Mouse (Mus musculus) lung, adult 2 months (tissue): ENCODE results near the gene Trappc6b. TPM values are rescaled to one million over a fixed set of nuclear protein-coding genes. Genes with fewer than 3 reads are reported as not detected.

Source experiments
- DNase-seq: peaks from one replicate; pipeline ENCODE4 v3.0.0; 2022
- H3K4me1 ChIP-seq: fragments of 200-500 bp; 2 replicates; pipeline ENCODE4 v1.6.1; 2011; ENCODE audit warnings: low read length; ENCODE audit not compliant: control insufficient read depth, insufficient read depth
- H3K4me3 ChIP-seq: fragments of 200-500 bp; replicated peaks from 2 replicates; pipeline ENCODE3; 2011; ENCODE audit warnings: low read depth, mild to moderate bottlenecking, control low read depth, low read length; ENCODE audit errors: extremely low read depth
- CTCF ChIP-seq: fragments of 200-500 bp; IDR thresholded peaks from 2 replicates; pipeline ENCODE4 v1.5.1; 2011; ENCODE audit warnings: mild to moderate bottlenecking, low read length, control low read depth; ENCODE audit not compliant: insufficient read depth
- POLR2A ChIP-seq: fragments of 200-500 bp; IDR thresholded peaks from 2 replicates; pipeline ENCODE4 v1.6.1; 2011; ENCODE audit warnings: low read depth, mild to moderate bottlenecking, control low read depth, low read length, borderline replicate concordance; ENCODE audit errors: extremely low read depth
- WGBS: fragments of 180-500 bp; shearing (Covaris S2); methylation state at CpG from one replicate; pipeline ENCODE4 v1.1.7; 2018; 5-methylcytosine and 5-hydroxymethylcytosine counted together
- polyA plus RNA-seq: library from polyadenylated mRNA; depleted of rRNA; stranded (reverse); fragments of >200 nt; gene quantifications from 2 replicates; pipeline ENCODE4 v1.2.3, GENCODE M21; 2012; rRNA removed

The Trappc6b gene
- polyA plus RNA-seq = 87.9 and 113 TPM in 2 replicates

DNA sequence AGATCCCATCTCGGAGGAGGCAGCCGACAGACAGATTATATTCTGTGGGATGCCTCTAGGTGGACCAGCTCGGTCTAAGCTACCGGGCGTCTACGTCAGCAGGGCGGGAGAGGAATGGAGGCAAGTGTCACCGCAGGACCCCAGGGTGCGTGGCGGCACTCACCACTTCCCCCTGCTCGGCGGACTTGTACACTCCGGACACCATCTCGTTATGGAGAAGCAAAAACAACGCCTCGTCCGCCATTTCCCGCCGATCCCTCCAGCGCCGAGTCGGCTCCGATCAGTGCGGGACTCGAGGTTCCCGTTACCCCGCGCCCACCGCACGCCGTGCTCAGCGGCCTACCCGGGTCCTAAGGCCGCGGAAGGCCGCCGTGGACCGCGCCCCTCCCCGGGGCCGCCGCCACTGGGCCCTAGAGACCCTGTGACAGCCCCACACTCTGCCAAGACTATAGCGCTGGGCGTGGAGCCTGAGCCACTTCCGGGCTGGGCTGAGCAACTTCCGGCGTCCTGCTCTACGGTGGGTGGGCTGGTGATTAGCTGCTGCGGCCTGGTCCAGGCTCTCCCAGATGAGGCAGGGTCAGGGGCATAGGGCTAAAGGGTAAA is at the start of gene Trappc6b:
Trappc6b (minus strand) TSS at position 480 of the 603 bp plus-strand sequence.
- Histone ChIP-seq H3K4me3 (peak within 1 kb of the TSS; percentile 87), H3K4me1 (peaks cover 11% of the 10 kb centered on the region)
- peak; percentile 72 for DNase-seq
- under 1% methylated on average over 49 of the region's 49 CpGs for WGBS
- TF ChIP-seq CTCF (0 out of 2 replicates have a peak, but pooled peaks have one; percentile 20), POLR2A (peak; percentile 65; the same call in 1 of the 2 replicates)

DNA sequence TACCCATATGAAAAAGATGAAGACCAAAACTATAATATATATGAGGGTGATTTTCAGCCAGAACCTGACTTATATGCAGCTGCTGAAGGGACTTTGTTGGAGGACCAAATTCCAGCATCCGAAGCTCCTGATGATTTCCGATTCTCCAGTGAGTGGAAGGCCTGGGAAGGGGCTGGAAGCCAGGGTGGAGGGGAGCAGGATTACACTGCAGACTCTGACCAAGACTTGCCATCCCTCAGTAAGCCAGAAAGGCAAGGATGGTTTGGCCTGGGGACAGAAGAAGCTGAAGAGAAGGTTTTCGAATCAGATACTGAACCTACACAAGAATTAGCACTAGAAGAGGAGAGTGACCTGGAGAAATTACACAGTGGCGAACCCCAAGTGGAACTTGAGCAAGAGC is 46.7 kb upstream of the Trappc6b start:
- TF ChIP-seq POLR2A = no peak
- TF ChIP-seq CTCF = no peak
- H3K4me1 ChIP-seq = no peaks in the 10 kb centered on the region
- DNase-seq = no peak
- no peak overlapping the region for H3K4me3 ChIP-seq
- WGBS = 86% methylated on average over 4 of the region's 4 CpGs

DNA sequence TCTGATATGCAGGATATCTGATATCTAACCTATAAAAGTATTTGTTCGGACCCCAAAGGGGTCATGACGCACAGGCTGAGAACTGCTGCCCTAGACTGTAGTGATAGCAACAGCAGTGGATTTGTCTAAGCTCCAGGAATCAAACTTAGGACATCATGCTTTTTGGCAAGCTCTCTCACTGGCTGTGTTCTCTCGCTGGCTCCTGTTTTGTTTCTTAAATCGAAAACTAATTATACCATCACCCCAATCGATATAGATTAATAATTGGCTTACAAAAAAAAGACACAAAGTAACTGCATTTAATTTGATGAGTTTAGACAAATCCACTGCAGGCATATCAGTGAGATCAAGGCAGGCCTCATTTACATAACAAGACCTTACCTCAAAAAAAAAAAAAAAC is 45.2 kb upstream of the Trappc6b start:
- no peak for TF ChIP-seq POLR2A
- TF ChIP-seq CTCF = no peak
- DNase-seq = no peak
- Histone ChIP-seq H3K4me3 (no peak overlapping the region), H3K4me1 (no peaks in the 10 kb centered on the region)
- WGBS = 85% methylated on average over 5 of the region's 5 CpGs

DNA sequence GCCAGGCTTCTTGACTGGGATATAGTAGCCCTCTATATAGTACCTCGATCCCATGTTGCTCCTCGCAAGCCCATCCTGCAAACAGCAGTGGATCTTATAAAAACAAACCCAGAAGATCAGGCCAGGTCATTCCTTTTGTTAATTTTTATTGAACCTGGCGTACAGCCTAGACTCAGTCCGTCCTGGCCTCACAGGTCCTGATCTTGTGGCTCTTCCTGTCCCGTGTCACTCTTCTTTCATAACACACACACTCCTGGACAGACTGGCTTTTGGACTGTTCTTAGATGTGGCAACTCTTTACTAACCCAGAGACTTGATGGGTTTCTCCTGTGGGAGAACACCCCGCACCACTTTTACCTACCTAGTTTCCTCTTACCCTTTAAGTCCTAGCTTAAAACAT is 44.6 kb upstream of the Trappc6b start:
- TF ChIP-seq POLR2A (no peak), CTCF (no peak)
- WGBS = 71% methylated on average over 6 of the region's 6 CpGs
- Histone ChIP-seq H3K4me1 (no peaks in the 10 kb centered on the region), H3K4me3 (no peak overlapping the region)
- DNase-seq = no peak

DNA sequence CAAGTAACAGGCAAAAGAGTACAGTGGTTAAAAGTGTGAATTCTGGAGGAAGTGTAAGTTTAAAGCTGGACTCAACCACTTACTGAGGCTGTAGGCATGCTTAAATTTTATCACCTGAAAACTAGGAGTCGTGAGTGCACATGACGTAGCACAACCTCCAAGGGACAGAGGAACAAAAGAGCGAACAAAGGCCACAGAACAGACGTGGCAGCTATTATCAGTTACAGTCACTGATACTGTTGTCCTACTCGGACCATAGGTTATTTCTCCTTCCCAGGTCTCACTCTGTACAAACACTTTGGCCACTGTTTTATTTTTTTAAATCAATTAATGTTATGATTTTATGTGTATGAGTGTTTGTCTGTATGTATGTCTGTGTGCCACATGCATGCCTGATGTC is 43.5 kb upstream of the Trappc6b start:
- WGBS = 70% methylated on average over 5 of the region's 5 CpGs
- H3K4me3 ChIP-seq = no peak overlapping the region
- TF ChIP-seq CTCF (no peak), POLR2A (no peak)
- no peak for DNase-seq
- H3K4me1 ChIP-seq = no peaks in the 10 kb centered on the region

DNA sequence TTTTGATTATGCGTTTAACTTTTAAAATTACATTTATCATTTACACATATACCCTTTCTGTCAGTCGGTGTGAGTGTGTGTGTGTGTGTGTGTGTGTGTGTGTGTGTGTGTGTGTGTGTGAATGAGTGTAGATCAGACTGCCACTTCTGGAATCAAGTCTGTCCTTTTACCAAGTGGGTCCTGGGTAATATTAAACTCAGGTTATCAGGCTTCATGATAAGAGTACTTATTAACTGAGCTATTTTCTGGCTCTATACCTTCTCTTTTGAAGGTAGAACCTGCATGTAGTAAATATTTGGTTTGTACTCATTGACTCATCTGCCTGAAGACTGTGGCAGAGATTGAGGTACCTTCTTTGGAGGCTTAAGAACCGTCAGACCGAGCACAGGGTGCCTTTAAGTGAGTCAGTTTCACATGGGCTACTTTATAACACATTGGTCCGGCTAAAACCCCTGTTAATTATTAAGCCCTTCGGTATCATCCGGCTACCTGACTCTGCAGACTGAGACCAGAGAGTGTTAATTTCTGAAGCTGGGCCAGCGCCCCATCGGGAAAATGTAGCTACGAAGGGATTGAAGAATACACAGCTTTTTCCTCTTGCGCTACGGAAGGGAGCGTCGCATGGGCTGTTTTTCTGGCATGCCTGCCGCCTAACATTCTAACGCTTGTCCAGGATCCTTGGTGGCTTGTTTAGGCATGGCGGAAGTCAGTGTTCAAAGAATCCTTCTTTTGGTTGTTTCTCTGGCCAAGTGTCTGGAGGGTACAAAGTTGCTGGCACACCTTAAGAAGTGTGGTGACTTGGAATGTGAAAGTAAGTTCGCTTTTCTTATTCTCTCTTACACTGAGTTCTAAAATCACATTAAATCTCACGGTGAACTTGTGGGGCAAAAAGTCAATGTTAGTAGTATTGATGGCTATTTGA is 34.1 kb upstream of the Trappc6b start, which contains the start of gene Mia2:
Mia2 (plus strand) TSS at position 696 of the 922 bp plus-strand sequence.
- peak within 1 kb of the TSS; percentile 58 for H3K4me3 ChIP-seq
- no peaks in the 10 kb centered on the region for H3K4me1 ChIP-seq
- no peak for TF ChIP-seq POLR2A
- no peak for TF ChIP-seq CTCF
- 70% methylated on average over 19 of the region's 19 CpGs for WGBS
- DNase-seq = peak; percentile 30

DNA sequence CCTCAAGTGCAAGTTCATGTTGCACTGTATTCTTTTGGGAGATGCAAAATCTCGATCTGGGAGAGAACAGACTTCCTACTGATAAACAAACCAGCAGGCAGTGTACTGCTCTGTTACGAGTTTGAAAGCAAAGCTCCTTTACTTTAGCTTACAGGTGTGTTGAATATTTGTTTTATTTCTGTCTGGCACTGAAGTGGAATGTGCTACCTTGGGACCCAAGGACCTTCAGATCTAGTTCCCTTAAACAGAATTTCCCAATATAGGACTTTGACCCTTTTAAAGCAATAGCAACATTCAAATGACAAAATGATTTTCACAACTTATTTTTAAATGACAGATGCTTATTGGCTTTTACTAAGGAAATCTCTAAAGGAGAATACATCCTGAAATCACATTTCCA is 32.3 kb upstream of the Trappc6b start:
- H3K4me3 ChIP-seq = no peak overlapping the region
- DNase-seq = no peak
- 33% methylated on average over 2 of the region's 2 CpGs for WGBS
- TF ChIP-seq CTCF (no peak), POLR2A (no peak)
- no peaks in the 10 kb centered on the region for H3K4me1 ChIP-seq

DNA sequence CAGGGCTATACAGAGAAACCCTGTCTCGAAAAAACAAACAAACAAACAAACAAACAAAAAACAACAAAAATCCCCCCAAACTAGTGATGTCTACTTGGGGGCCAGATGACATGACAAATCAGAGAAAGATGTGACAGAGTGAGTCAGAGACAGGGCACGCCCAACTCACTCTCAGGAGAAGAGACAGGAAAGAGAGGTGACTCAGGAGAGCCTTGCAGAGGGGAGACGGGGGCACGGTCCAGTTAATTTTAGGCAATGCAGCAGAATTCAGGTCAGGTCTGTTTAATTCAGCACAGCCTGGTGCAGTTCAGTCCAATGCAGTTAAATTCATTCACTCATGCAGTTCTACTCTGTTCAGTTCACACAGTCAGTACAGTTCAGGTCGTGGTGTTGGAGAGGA is 24.9 kb upstream of the Trappc6b start:
- WGBS = 77% methylated on average over 5 of the region's 5 CpGs
- no peak for DNase-seq
- H3K4me3 ChIP-seq = no peak overlapping the region
- no peaks in the 10 kb centered on the region for H3K4me1 ChIP-seq
- TF ChIP-seq POLR2A = no peak
- TF ChIP-seq CTCF = no peak

DNA sequence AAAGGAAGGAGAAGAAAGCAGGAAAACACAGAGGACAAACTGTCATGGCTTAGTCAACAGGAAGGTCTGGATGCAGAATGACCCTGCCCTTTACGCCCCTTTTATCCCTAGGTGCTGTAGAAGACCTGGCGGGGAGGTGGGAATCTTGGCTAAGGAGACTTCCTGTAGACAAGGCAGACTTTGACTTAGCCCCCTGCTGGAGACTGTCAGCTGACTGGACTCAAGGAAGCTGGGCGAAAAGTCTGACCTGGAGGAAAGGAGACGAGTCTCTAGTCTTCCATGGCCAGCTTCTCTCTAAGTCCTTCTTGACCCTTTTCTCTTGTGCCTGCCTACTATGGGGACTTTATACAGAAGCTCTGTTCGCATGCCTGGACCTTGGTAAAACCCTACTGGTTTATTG is 23.2 kb upstream of the Trappc6b start:
- no peaks in the 10 kb centered on the region for H3K4me1 ChIP-seq
- 55% methylated on average over 5 of the region's 5 CpGs for WGBS
- DNase-seq = no peak
- no peak overlapping the region for H3K4me3 ChIP-seq
- TF ChIP-seq CTCF = no peak
- no peak for TF ChIP-seq POLR2A
